Mouse (Mus musculus) c-Kit-positive CD71-positive TER-119-positive erythroid progenitor cells, embryonic 14.5 days (primary cell): ENCODE measurements around the gene Gm4450.
"Not testable (repeated sequence)": the region's sequence is repeated elsewhere in the genome, so short reads cannot be mapped to it uniquely, and the experiment has no call there.

Source experiments
- DNase-seq: peaks from one replicate; pipeline ENCODE4 v3.0.0-alpha.2; 2013; ENCODE audit warnings: low spot score

The Gm4450 gene

GRCm38 (mm10) chr3:98417328-98417727, 39.6 kb downstream of the Gm4450 start:
- no peak for DNase-seq

- no peak for DNase-seq
These were observed 40.3 kb downstream of the Gm4450 start for GRCm38 (mm10) chr3:98416426-98417250.

- no peak for DNase-seq
These were observed 42.6 kb downstream of the Gm4450 start for GRCm38 (mm10) chr3:98414296-98414695.

GRCm38 (mm10) chr3:98413733-98414132, 43.2 kb downstream of the Gm4450 start:
- no peak for DNase-seq

GRCm38 (mm10) chr3:98410619-98411580, 46.0 kb downstream of the Gm4450 start:
- not testable (repeated sequence) for DNase-seq

GRCm38 (mm10) chr3:98407261-98407780, 49.6 kb downstream of the Gm4450 start:
- not testable (repeated sequence) for DNase-seq

- DNase-seq, result not testable (repeated sequence)
These were observed 50.3 kb downstream of the Gm4450 start for GRCm38 (mm10) chr3:98406569-98407144.

GRCm38 (mm10) chr3:98405877-98406276, 51.0 kb downstream of the Gm4450 start:
- DNase-seq, result not testable (repeated sequence)

GRCm38 (mm10) chr3:98404268-98404895, 52.5 kb downstream of the Gm4450 start:
- DNase-seq, result not testable (repeated sequence)
